Mouse (Mus musculus): ENCODE data around the gene Bach1. TPM values are rescaled to one million over a fixed set of nuclear protein-coding genes. Genes with fewer than 3 reads are reported as not detected.
A peak's percentile ranks its signal among the peaks of the same experiment; 100 is the strongest.

Bach1 gene
- polyA plus RNA-seq, 1 experiment from 2014 or later = 19.4 TPM

GRCm38 (mm10) chr16:87754858-87755257, 56.1 kb downstream of the Bach1 start:
- Histone ChIP-seq H3K4me3 (replicated peaks) (no peak overlapping the region), H3K27me3 (no peaks in the 10 kb centered on the region), H3K4me2 (no peak overlapping the region), H3K36me3 (replicated peaks) (no peaks in the 10 kb centered on the region), H3K4me1 (no peaks in the 10 kb centered on the region), H3K9me3 (no peaks in the 10 kb centered on the region), H3K9ac (no peak overlapping the region), H3K27ac (no peak overlapping the region)
- 71% methylated on average over 9 of the region's 9 CpGs for WGBS
- ATAC-seq (ENCODE audit: low FRiP score) = peak; percentile 49; the same call in 1 of the 2 replicates

GRCm38 (mm10) chr16:87755915-87756314, 57.2 kb downstream of the Bach1 start:
- Histone ChIP-seq H3K9ac (no peak overlapping the region), H3K4me3 (replicated peaks) (no peak overlapping the region), H3K9me3 (no peaks in the 10 kb centered on the region), H3K27me3 (no peaks in the 10 kb centered on the region), H3K27ac (no peak overlapping the region), H3K36me3 (replicated peaks) (no peaks in the 10 kb centered on the region), H3K4me1 (no peaks in the 10 kb centered on the region), H3K4me2 (no peak overlapping the region)
- 92% methylated on average over 3 of the region's 3 CpGs for WGBS
- no peak for ATAC-seq (ENCODE audit: low FRiP score)

GRCm38 (mm10) chr16:87758016-87758415, 59.3 kb downstream of the Bach1 start:
- WGBS = 95% methylated on average over 11 of the region's 11 CpGs
- no peak for ATAC-seq (ENCODE audit: low FRiP score)
- H3K36me3 ChIP-seq (replicated peaks) = no peaks in the 10 kb centered on the region
- no peak overlapping the region for H3K4me2 ChIP-seq
- H3K9ac ChIP-seq = no peak overlapping the region
- H3K4me1 ChIP-seq = no peaks in the 10 kb centered on the region
- no peak overlapping the region for H3K27ac ChIP-seq
- no peaks in the 10 kb centered on the region for H3K27me3 ChIP-seq
- H3K9me3 ChIP-seq = no peaks in the 10 kb centered on the region
- H3K4me3 ChIP-seq (replicated peaks) = no peak overlapping the region

GRCm38 (mm10) chr16:87764668-87765109, 65.9 kb downstream of the Bach1 start:
- Histone ChIP-seq H3K4me2 (no peak overlapping the region), H3K9ac (no peak overlapping the region), H3K36me3 (replicated peaks) (no peaks in the 10 kb centered on the region), H3K27ac (no peak overlapping the region), H3K9me3 (no peaks in the 10 kb centered on the region), H3K4me1 (no peaks in the 10 kb centered on the region), H3K27me3 (no peaks in the 10 kb centered on the region), H3K4me3 (replicated peaks) (no peak overlapping the region)
- no peak for ATAC-seq (ENCODE audit: low FRiP score)
- 94% methylated on average over 15 of the region's 15 CpGs for WGBS

GRCm38 (mm10) chr16:87765984-87766383, 67.2 kb downstream of the Bach1 start:
- WGBS = 76% methylated on average over 8 of the region's 8 CpGs
- Histone ChIP-seq H3K36me3 (replicated peaks) (no peaks in the 10 kb centered on the region), H3K27ac (no peak overlapping the region), H3K4me3 (replicated peaks) (no peak overlapping the region), H3K4me2 (no peak overlapping the region), H3K9me3 (no peaks in the 10 kb centered on the region), H3K9ac (no peak overlapping the region), H3K27me3 (no peaks in the 10 kb centered on the region), H3K4me1 (no peaks in the 10 kb centered on the region)
- no peak for ATAC-seq (ENCODE audit: low FRiP score)

GRCm38 (mm10) chr16:87770576-87770975, 71.8 kb downstream of the Bach1 start:
- WGBS = 85% methylated on average over 2 of the region's 2 CpGs
- H3K4me3 ChIP-seq (replicated peaks) = no peak overlapping the region
- no peak overlapping the region for H3K4me2 ChIP-seq
- H3K9me3 ChIP-seq = no peaks in the 10 kb centered on the region
- H3K27ac ChIP-seq = no peak overlapping the region
- H3K36me3 ChIP-seq (replicated peaks) = no peaks in the 10 kb centered on the region
- no peaks in the 10 kb centered on the region for H3K27me3 ChIP-seq
- no peak for ATAC-seq (ENCODE audit: low FRiP score)
- H3K9ac ChIP-seq = no peak overlapping the region
- H3K4me1 ChIP-seq = no peaks in the 10 kb centered on the region

- 78% methylated on average over 4 of the region's 4 CpGs for WGBS
- no peak overlapping the region for H3K4me3 ChIP-seq (replicated peaks)
- no peak overlapping the region for H3K4me2 ChIP-seq
- ATAC-seq (ENCODE audit: low FRiP score) = no peak
- no peak overlapping the region for H3K27ac ChIP-seq
- no peak overlapping the region for H3K9ac ChIP-seq
- no peaks in the 10 kb centered on the region for H3K4me1 ChIP-seq
- no peaks in the 10 kb centered on the region for H3K36me3 ChIP-seq (replicated peaks)
- H3K27me3 ChIP-seq = no peaks in the 10 kb centered on the region
- H3K9me3 ChIP-seq = no peaks in the 10 kb centered on the region
Measured at GRCm38 (mm10) chr16:87771926-87772325, 73.2 kb downstream of the Bach1 start.

- H3K9me3 ChIP-seq = no peaks in the 10 kb centered on the region
- no peak overlapping the region for H3K27ac ChIP-seq
- H3K4me2 ChIP-seq = no peak overlapping the region
- no peak overlapping the region for H3K4me3 ChIP-seq (replicated peaks)
- no peaks in the 10 kb centered on the region for H3K4me1 ChIP-seq
- 69% methylated on average over 3 of the region's 3 CpGs for WGBS
- no peak overlapping the region for H3K9ac ChIP-seq
- no peaks in the 10 kb centered on the region for H3K36me3 ChIP-seq (replicated peaks)
- H3K27me3 ChIP-seq = no peaks in the 10 kb centered on the region
- ATAC-seq (ENCODE audit: low FRiP score) = no peak
Measured at GRCm38 (mm10) chr16:87774398-87774797, 75.7 kb downstream of the Bach1 start.

- 87% methylated on average over 4 of the region's 4 CpGs for WGBS
- Histone ChIP-seq H3K9ac (no peak overlapping the region), H3K4me3 (replicated peaks) (no peak overlapping the region), H3K9me3 (no peaks in the 10 kb centered on the region), H3K27me3 (no peaks in the 10 kb centered on the region), H3K27ac (no peak overlapping the region), H3K36me3 (replicated peaks) (no peaks in the 10 kb centered on the region), H3K4me1 (no peaks in the 10 kb centered on the region; the same call in 1 of the 2 replicates), H3K4me2 (no peak overlapping the region)
- ATAC-seq (ENCODE audit: low FRiP score) = no peak
Measured at GRCm38 (mm10) chr16:87777373-87777772, 78.6 kb downstream of the Bach1 start.

GRCm38 (mm10) chr16:87781637-87782036, 82.9 kb downstream of the Bach1 start:
- Histone ChIP-seq H3K9ac (no peak overlapping the region), H3K27me3 (no peaks in the 10 kb centered on the region), H3K36me3 (replicated peaks) (no peaks in the 10 kb centered on the region), H3K4me1 (peaks cover 4% of the 10 kb centered on the region; the same call in 1 of the 2 replicates), H3K4me3 (replicated peaks) (no peak overlapping the region), H3K4me2 (no peak overlapping the region), H3K27ac (no peak overlapping the region), H3K9me3 (no peaks in the 10 kb centered on the region)
- WGBS = 74% methylated on average over 7 of the region's 7 CpGs
- ATAC-seq (ENCODE audit: low FRiP score) = no peak

Other genes starting within 250 kb of the Bach1 start
- gene Usp16, start 244.2 kb upstream of the Bach1 start, polyA plus RNA-seq (2016; fragmentation: Nextera tagmentation; extraction: Ambion mirVana) = 43.8 and 50.4 TPM in 2 replicates
- 529 and 541 TPM in 2 replicates for gene Cct8, start 203.1 kb upstream of the Bach1 start, polyA plus RNA-seq (2016; fragmentation: Nextera tagmentation; extraction: Ambion mirVana)
- not detected in 2 replicates for gene Map3k7cl, start 145.6 kb upstream of the Bach1 start, polyA plus RNA-seq (2016; fragmentation: Nextera tagmentation; extraction: Ambion mirVana)